Mouse (Mus musculus) embryo, embryonic 9.5 days (tissue): ENCODE data around the gene Smlr1.

ENCODE experiments used
- DNase-seq: peaks from one replicate; pipeline ENCODE4 v3.0.0-alpha.2; 2017; ENCODE audit errors: extremely low spot score

The Smlr1 gene

GRCm38 (mm10) chr10:25535891-25536331 is at the start of gene Smlr1:
Gene Smlr1 (minus strand): TSS chr10:25536267.
- no peak for DNase-seq

- DNase-seq = no peak
Measured at GRCm38 (mm10) chr10:25584899-25585298, 48.8 kb upstream of the Smlr1 start.

- DNase-seq = no peak
Measured at GRCm38 (mm10) chr10:25580066-25580465, 44.0 kb upstream of the Smlr1 start.

GRCm38 (mm10) chr10:25571319-25572240 is 35.5 kb upstream of the Smlr1 start:
- no peak for DNase-seq

- DNase-seq = no peak
Measured at GRCm38 (mm10) chr10:25552936-25553335, 16.9 kb upstream of the Smlr1 start.

- DNase-seq = no peak
Measured at GRCm38 (mm10) chr10:25541097-25541496, 5.0 kb upstream of the Smlr1 start.

GRCm38 (mm10) chr10:25539771-25540168 is 3.7 kb upstream of the Smlr1 start:
- no peak for DNase-seq

GRCm38 (mm10) chr10:25539146-25539770 is 3.2 kb upstream of the Smlr1 start:
- no peak for DNase-seq

- DNase-seq = no peak
Measured at GRCm38 (mm10) chr10:25538738-25539137, 2.7 kb upstream of the Smlr1 start.

- no peak for DNase-seq
Measured at GRCm38 (mm10) chr10:25536621-25537020, 554 bp upstream of the Smlr1 start.

- DNase-seq = no peak
Measured at GRCm38 (mm10) chr10:25534467-25534866, 1.6 kb downstream of the Smlr1 start.

- DNase-seq = no peak
Measured at GRCm38 (mm10) chr10:25533513-25534246, 2.4 kb downstream of the Smlr1 start.

- DNase-seq = no peak
Measured at GRCm38 (mm10) chr10:25533105-25533504, 3.0 kb downstream of the Smlr1 start.

GRCm38 (mm10) chr10:25531335-25531734 is 4.7 kb downstream of the Smlr1 start:
- DNase-seq = no peak

- DNase-seq = no peak
Measured at GRCm38 (mm10) chr10:25527126-25527525, 8.9 kb downstream of the Smlr1 start.

- no peak for DNase-seq
Measured at GRCm38 (mm10) chr10:25526622-25527021, 9.4 kb downstream of the Smlr1 start.

GRCm38 (mm10) chr10:25526156-25526555 is 9.9 kb downstream of the Smlr1 start:
- no peak for DNase-seq

- no peak for DNase-seq
Measured at GRCm38 (mm10) chr10:25523727-25524126, 12.3 kb downstream of the Smlr1 start.

GRCm38 (mm10) chr10:25520428-25520827 is 15.6 kb downstream of the Smlr1 start:
- DNase-seq = no peak

GRCm38 (mm10) chr10:25519954-25520353 is 16.1 kb downstream of the Smlr1 start:
- no peak for DNase-seq

- DNase-seq = no peak
Measured at GRCm38 (mm10) chr10:25513821-25514220, 22.2 kb downstream of the Smlr1 start.

GRCm38 (mm10) chr10:25503250-25503649 is 32.8 kb downstream of the Smlr1 start:
- DNase-seq = no peak
